Mouse (Mus musculus): ENCODE measurements at regions not wholly inside any gene's neighbourhood (a gene's known extent, or its start where the extent isn't known, plus 50 kb on each side); places are given as distances from the start of the nearest gene placed in this dataset.
"Not testable (repeated sequence)": the region's sequence is repeated elsewhere in the genome, so short reads cannot be mapped to it uniquely, and the experiment has no call there.

- DNase-seq (ENCODE audit: low spot score, missing footprints), result peak; percentile 97
Measured at GRCm38 (mm10) chr4:8084954-8085639, 153.7 kb downstream of the Car8 start.

DNA sequence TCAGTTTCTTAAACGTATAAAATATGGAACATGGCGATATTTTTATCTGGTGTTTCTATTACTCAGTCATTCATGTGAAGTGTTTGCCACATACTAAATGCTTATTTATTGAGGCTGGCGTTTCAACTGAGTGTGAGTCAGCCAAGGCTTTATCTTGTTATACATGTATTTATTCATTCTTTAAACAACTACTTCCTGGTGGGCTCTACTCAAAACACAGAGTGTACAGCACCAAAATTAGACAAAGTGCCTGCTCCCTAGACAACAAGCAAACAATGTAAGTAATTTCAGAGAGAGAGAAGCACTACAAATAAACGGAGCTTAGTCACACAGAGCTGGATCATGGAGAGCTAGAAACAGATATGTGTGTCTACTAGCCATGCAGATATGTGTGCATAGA lies 159.5 kb downstream of the Car8 start:
- 77% methylated on average over 4 of the region's 4 CpGs for WGBS
- Histone ChIP-seq H3K27ac (ENCODE audit: low read depth, low read length) (no peak overlapping the region), H3K9ac (ENCODE audit: low read length) (no peak overlapping the region), H3K27me3 (ENCODE audit: control insufficient read depth, insufficient read depth, low read length) (no peaks in the 10 kb centered on the region), H3K36me3 (ENCODE audit: control insufficient read depth, insufficient read depth, low read length) (no peaks in the 10 kb centered on the region), H3K4me3 (ENCODE audit: low read depth, low read length) (no peak overlapping the region), H3K4me2 (no peak overlapping the region), H3K9me3 (ENCODE audit: control insufficient read depth, low read length) (no peaks in the 10 kb centered on the region), H3K4me1 (ENCODE audit: control insufficient read depth, insufficient read depth, low read length) (no peaks in the 10 kb centered on the region)
- ATAC-seq (ENCODE audit: low FRiP score) (no peak), DNase-seq (ENCODE audit: low spot score, missing footprints) (no peak)

More at GRCm38 (mm10) chr4:8084954-8085639, 153.7 kb downstream of the Car8 start:
- WGBS, result 36% methylated on average over 16 of the region's 16 CpGs
- H3K36me3 ChIP-seq (ENCODE audit: control insufficient read depth, insufficient read depth, low read length), result no peaks in the 10 kb centered on the region
- no peaks in the 10 kb centered on the region for H3K4me1 ChIP-seq (ENCODE audit: control insufficient read depth, insufficient read depth, low read length)
- no peaks in the 10 kb centered on the region for H3K27me3 ChIP-seq (ENCODE audit: control insufficient read depth, insufficient read depth, low read length)
- peak; percentile 88 for ATAC-seq (ENCODE audit: low FRiP score)
- no peak overlapping the region for H3K27ac ChIP-seq (ENCODE audit: low read depth, low read length)
- no peaks in the 10 kb centered on the region for H3K9me3 ChIP-seq (ENCODE audit: control insufficient read depth, low read length)
- H3K9ac ChIP-seq (ENCODE audit: low read length), result no peak overlapping the region
- no peak overlapping the region for H3K4me2 ChIP-seq
- H3K4me3 ChIP-seq (ENCODE audit: low read depth, low read length), result no peak overlapping the region

DNA sequence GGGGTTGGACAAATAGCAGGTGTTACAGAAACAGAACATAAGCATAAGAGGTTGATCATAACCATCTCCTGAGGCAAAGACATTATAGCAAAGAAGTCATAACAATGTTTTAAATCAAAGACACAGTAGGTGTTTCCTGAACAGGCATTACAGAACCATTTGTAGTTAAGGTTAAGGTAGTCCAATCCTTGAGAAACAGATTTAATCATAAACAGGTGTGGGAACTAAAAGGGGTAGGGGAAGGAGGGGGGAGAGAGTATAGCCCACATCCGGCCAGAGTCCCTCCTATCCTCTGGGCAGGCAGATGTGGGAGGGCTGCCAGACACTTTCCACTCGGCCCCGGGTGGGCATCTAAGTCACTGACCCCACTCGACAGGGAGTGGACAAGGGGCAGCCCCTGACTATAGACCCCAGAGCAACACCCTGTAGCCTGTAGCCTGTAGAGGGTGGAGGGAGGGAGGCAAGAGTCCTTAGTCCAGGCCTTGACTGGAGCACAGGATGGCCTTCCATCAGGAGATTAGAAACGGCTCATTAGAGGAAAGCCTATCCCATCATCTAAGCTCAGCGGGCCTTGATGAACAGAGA lies 165.8 kb downstream of the Car8 start:
- no peak for DNase-seq (ENCODE audit: low spot score, missing footprints)

DNA sequence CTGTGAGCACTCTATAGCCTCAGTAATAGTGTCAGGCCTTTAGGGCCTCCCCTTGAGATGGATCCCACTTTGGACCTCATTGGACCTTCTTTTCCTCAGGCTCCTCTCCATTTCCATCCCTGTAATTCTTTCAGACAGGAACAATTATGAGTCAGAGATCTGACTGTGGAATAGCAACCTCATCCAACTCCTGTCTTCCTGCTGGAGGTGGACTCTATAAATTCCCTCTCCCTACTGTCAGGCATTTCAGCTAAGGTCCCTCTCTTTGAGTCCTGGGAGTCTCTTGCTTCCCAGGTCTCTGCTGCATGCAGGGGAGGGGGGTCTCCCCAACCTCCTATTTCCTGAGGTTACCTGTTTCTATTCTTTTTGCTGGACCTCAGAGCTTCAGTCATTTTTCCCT lies 168.1 kb downstream of the Car8 start:
- not testable (repeated sequence) for ATAC-seq (ENCODE audit: low FRiP score); H3K4me1 ChIP-seq (ENCODE audit: control insufficient read depth, insufficient read depth, low read length); H3K4me2 ChIP-seq

More for the DNA sequence above, 165.8 kb downstream of the Car8 start:
- Histone ChIP-seq H3K9ac (ENCODE audit: low read length) (no peak overlapping the region), H3K4me1 (ENCODE audit: control insufficient read depth, insufficient read depth, low read length) (no peaks in the 10 kb centered on the region), H3K9me3 (ENCODE audit: control insufficient read depth, low read length) (no peaks in the 10 kb centered on the region), H3K4me2 (no peak overlapping the region), H3K27ac (ENCODE audit: low read depth, low read length) (no peak overlapping the region), H3K4me3 (ENCODE audit: low read depth, low read length) (no peak overlapping the region), H3K27me3 (ENCODE audit: control insufficient read depth, insufficient read depth, low read length) (no peaks in the 10 kb centered on the region), H3K36me3 (ENCODE audit: control insufficient read depth, insufficient read depth, low read length) (no peaks in the 10 kb centered on the region)
- no peak for ATAC-seq (ENCODE audit: low FRiP score)
- WGBS, result 78% methylated on average over 6 of the region's 6 CpGs

GRCm38 (mm10) chr4:8068086-8068485 lies 170.8 kb downstream of the Car8 start:
- ATAC-seq (ENCODE audit: low FRiP score) (no peak), DNase-seq (ENCODE audit: low spot score, missing footprints) (no peak)
- Histone ChIP-seq H3K27me3 (ENCODE audit: control insufficient read depth, insufficient read depth, low read length) (no peaks in the 10 kb centered on the region), H3K36me3 (ENCODE audit: control insufficient read depth, insufficient read depth, low read length) (no peaks in the 10 kb centered on the region), H3K9ac (ENCODE audit: low read length) (no peak overlapping the region), H3K27ac (ENCODE audit: low read depth, low read length) (no peak overlapping the region), H3K4me3 (ENCODE audit: low read depth, low read length) (no peak overlapping the region), H3K9me3 (ENCODE audit: control insufficient read depth, low read length) (no peaks in the 10 kb centered on the region), H3K4me1 (ENCODE audit: control insufficient read depth, insufficient read depth, low read length) (no peaks in the 10 kb centered on the region), H3K4me2 (no peak overlapping the region)
- WGBS, result 48% methylated on average over 2 of the region's 2 CpGs

More for the DNA sequence above, 168.1 kb downstream of the Car8 start:
- not testable (repeated sequence) for DNase-seq (ENCODE audit: low spot score, missing footprints); H3K9me3 ChIP-seq (ENCODE audit: control insufficient read depth, low read length); H3K36me3 ChIP-seq (ENCODE audit: control insufficient read depth, insufficient read depth, low read length); H3K9ac ChIP-seq (ENCODE audit: low read length); H3K27me3 ChIP-seq (ENCODE audit: control insufficient read depth, insufficient read depth, low read length); H3K27ac ChIP-seq (ENCODE audit: low read depth, low read length); H3K4me3 ChIP-seq (ENCODE audit: low read depth, low read length)

GRCm38 (mm10) chr4:8041776-8042175 lies 197.1 kb downstream of the Car8 start:
- no peak for DNase-seq (ENCODE audit: low spot score, missing footprints)
- H3K27ac ChIP-seq (ENCODE audit: low read depth, low read length), result no peak overlapping the region
- no peak overlapping the region for H3K9ac ChIP-seq (ENCODE audit: low read length)
- H3K36me3 ChIP-seq (ENCODE audit: control insufficient read depth, insufficient read depth, low read length), result no peaks in the 10 kb centered on the region
- 21% methylated on average over 4 of the region's 4 CpGs for WGBS
- H3K4me1 ChIP-seq (ENCODE audit: control insufficient read depth, insufficient read depth, low read length), result no peaks in the 10 kb centered on the region
- ATAC-seq (ENCODE audit: low FRiP score), result no peak
- H3K4me2 ChIP-seq, result no peak overlapping the region
- H3K27me3 ChIP-seq (ENCODE audit: control insufficient read depth, insufficient read depth, low read length), result no peaks in the 10 kb centered on the region
- no peaks in the 10 kb centered on the region; the same call in 1 of the 2 replicates for H3K9me3 ChIP-seq (ENCODE audit: control insufficient read depth, low read length)
- no peak overlapping the region for H3K4me3 ChIP-seq (ENCODE audit: low read depth, low read length)

GRCm38 (mm10) chr4:8037863-8038262 lies 201.0 kb downstream of the Car8 start:
- WGBS, result 88% methylated on average over 1 of the region's 1 CpGs
- Histone ChIP-seq H3K27me3 (ENCODE audit: control insufficient read depth, insufficient read depth, low read length) (no peaks in the 10 kb centered on the region), H3K27ac (ENCODE audit: low read depth, low read length) (no peak overlapping the region), H3K4me1 (ENCODE audit: control insufficient read depth, insufficient read depth, low read length) (no peaks in the 10 kb centered on the region), H3K4me3 (ENCODE audit: low read depth, low read length) (no peak overlapping the region), H3K9ac (ENCODE audit: low read length) (no peak overlapping the region), H3K9me3 (ENCODE audit: control insufficient read depth, low read length) (no peaks in the 10 kb centered on the region; the same call in 1 of the 2 replicates), H3K36me3 (ENCODE audit: control insufficient read depth, insufficient read depth, low read length) (no peaks in the 10 kb centered on the region), H3K4me2 (no peak overlapping the region)
- no peak for ATAC-seq (ENCODE audit: low FRiP score)
- DNase-seq (ENCODE audit: low spot score, missing footprints), result no peak

DNA sequence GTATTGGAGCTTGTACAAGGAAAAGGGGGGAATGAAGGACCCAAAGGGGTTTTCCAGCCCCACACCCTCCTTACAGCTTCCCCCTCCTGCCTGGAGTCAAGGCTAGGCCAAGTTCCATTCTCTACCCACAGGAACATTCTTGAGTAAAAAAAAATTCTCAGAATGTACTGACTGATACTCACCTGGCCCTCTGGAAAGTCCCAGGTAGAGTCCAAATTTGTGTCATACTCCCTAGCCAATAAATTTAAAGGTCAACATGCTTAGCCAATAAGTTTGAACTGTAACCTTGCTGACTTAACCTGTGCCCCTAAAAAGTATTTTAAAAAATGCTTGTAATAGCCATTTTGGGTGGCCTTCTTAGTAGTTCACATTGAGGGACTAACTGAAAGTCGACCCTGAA lies 205.4 kb downstream of the Car8 start:
- H3K27ac ChIP-seq (ENCODE audit: low read depth, low read length); H3K9me3 ChIP-seq (ENCODE audit: control insufficient read depth, low read length); H3K27me3 ChIP-seq (ENCODE audit: control insufficient read depth, insufficient read depth, low read length); DNase-seq (ENCODE audit: low spot score, missing footprints); H3K36me3 ChIP-seq (ENCODE audit: control insufficient read depth, insufficient read depth, low read length); H3K4me2 ChIP-seq; ATAC-seq (ENCODE audit: low FRiP score); H3K4me3 ChIP-seq (ENCODE audit: low read depth, low read length); H3K9ac ChIP-seq (ENCODE audit: low read length); H3K4me1 ChIP-seq (ENCODE audit: control insufficient read depth, insufficient read depth, low read length): not testable (repeated sequence)
- WGBS, result 80% methylated on average over 1 of the region's 1 CpGs

GRCm38 (mm10) chr4:8005155-8005554 lies 233.7 kb downstream of the Car8 start:
- H3K4me2 ChIP-seq, result no peak overlapping the region
- no peak overlapping the region for H3K27ac ChIP-seq (ENCODE audit: low read depth, low read length)
- no peak overlapping the region for H3K4me3 ChIP-seq (ENCODE audit: low read depth, low read length)
- H3K4me1 ChIP-seq (ENCODE audit: control insufficient read depth, insufficient read depth, low read length), result no peaks in the 10 kb centered on the region
- 24% methylated on average over 1 of the region's 1 CpGs for WGBS
- H3K27me3 ChIP-seq (ENCODE audit: control insufficient read depth, insufficient read depth, low read length), result no peaks in the 10 kb centered on the region
- peak; percentile 80 for ATAC-seq (ENCODE audit: low FRiP score)
- H3K36me3 ChIP-seq (ENCODE audit: control insufficient read depth, insufficient read depth, low read length), result no peaks in the 10 kb centered on the region
- H3K9me3 ChIP-seq (ENCODE audit: control insufficient read depth, low read length), result no peaks in the 10 kb centered on the region
- no peak overlapping the region for H3K9ac ChIP-seq (ENCODE audit: low read length)
- peak; percentile 89 for DNase-seq (ENCODE audit: low spot score, missing footprints)

Data from midbrain, embryonic 11.5 days (tissue).